Mouse (Mus musculus): ENCODE measurements around the gene Mettl27.

- TF ChIP-seq EP300 (IDR thresholded peaks at IDR 0.05): no peak
- no peak for TF ChIP-seq CTCF (IDR thresholded peaks at IDR 0.05)
These were observed 51.6 kb downstream of the Mettl27 start for GRCm38 (mm10) chr5:134983771-134984170.

Data from lung, postnatal 0 days (tissue).